Mouse (Mus musculus): ENCODE data around the gene Ccdc188.

DNA sequence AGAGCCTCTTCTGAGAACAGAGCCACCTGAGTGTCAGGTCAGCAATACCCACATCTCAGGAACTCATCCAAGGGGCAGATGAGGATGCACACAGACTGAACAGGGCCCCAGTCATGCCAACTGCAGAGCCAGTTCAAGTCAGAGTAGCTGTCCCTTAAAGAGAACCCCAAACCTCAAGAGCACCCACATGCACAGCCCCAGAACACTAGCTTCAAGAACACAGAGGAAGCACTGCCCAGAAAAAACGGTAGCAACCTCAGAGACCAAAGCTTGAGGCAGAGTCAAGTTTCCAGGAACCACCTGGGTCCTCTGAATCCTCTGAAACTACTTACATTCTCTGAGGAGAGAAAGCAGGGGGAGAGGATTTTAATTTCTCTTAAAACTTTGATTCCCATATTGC, 15.8 kb downstream of the Ccdc188 start:
- TF ChIP-seq CHD2 (IDR thresholded peaks at IDR 0.05; ENCODE audit: low read depth, low read length) (no peak), ZNF384 (IDR thresholded peaks at IDR 0.05; ENCODE audit: low read depth, low read length) (no peak)
